10 mouse cellular contexts compared by ENCODE assay signal in genomic region chrX:100392304-100392703, GRCm38 (mm10). TPM values are rescaled to one million over a fixed set of nuclear protein-coding genes. Genes with fewer than 3 reads are reported as not detected.
DNase-seq lines count a peak whose midpoint lies in the region; ATAC-seq lines count a peak whose summit lies in the region.
"Had no signal": no experiment of that assay in that cellular context is flagged by ENCODE, and none has a peak within 500 bp of the region (broad histone marks: within the 10 kb centered on the region; RNA-seq: fewer than 3 reads in every experiment).

No protein-coding gene starts in this region.

- ATAC-seq in hindbrain, embryonic 16.5 days, result no peak
- ATAC-seq in neutrophil, adult 5-6 weeks (ENCODE audit: extremely low read depth, insufficient number of reproducible peaks, low FRiP score, poor library complexity, severe bottlenecking), result peak; percentile 41; the same call in 1 of the 2 replicates

- H3K4me2 ChIP-seq in hindbrain, embryonic 16.5 days (ENCODE audit: low read length), result no peak overlapping the region
- H3K4me2 ChIP-seq: limb, embryonic 13.5 days had no signal

- H3K9me3 ChIP-seq in hindbrain, embryonic 10.5 days, result no peaks in the 10 kb centered on the region
- no peaks in the 10 kb centered on the region for H3K9me3 ChIP-seq in hindbrain, embryonic 16.5 days (ENCODE audit: control insufficient read depth, low read length)
- H3K9me3 ChIP-seq: limb, embryonic 13.5 days had no signal

- H3K27ac ChIP-seq in hindbrain, embryonic 10.5 days, result no peak overlapping the region
- no peak overlapping the region for H3K27ac ChIP-seq in hindbrain, embryonic 16.5 days (ENCODE audit: low read depth, low read length)
- H3K27ac ChIP-seq: limb, embryonic 13.5 days had no signal

- H3K36me3 ChIP-seq in hindbrain, embryonic 10.5 days, result no peaks in the 10 kb centered on the region
- H3K36me3 ChIP-seq in hindbrain, embryonic 16.5 days (ENCODE audit: control insufficient read depth, insufficient read depth, low read length), result no peaks in the 10 kb centered on the region
- H3K36me3 ChIP-seq: limb, embryonic 13.5 days had no signal

- 0 out of 2 replicates have a peak, but pooled peaks cover 3% of the 10 kb centered on the region for H3K4me1 ChIP-seq in hindbrain, embryonic 10.5 days (replicated peaks)
- H3K4me1 ChIP-seq in hindbrain, embryonic 16.5 days (ENCODE audit: control insufficient read depth, insufficient read depth, low read depth, low read length), result no peaks in the 10 kb centered on the region
- H3K4me1 ChIP-seq: limb, embryonic 13.5 days had no signal

- H3K9ac ChIP-seq in hindbrain, embryonic 16.5 days (ENCODE audit: low read depth, low read length), result no peak overlapping the region
- H3K9ac ChIP-seq: limb, embryonic 13.5 days had no signal

- DNase-seq in hindbrain, embryonic 10.5 days (ENCODE audit: low spot score), result peak; percentile 24
- DNase-seq in urinary bladder, postnatal 25 days (ENCODE audit: low spot score), result peak; percentile 15
- no peak for DNase-seq in urinary bladder, adult 2 months (ENCODE audit: low spot score)
- peak; percentile 66 for DNase-seq in embryo, embryonic 10.5 days (ENCODE audit: low spot score)
- peak; percentile 16 to 51 for DNase-seq in kidney, postnatal 36 days
- no peak for DNase-seq in yolk sac, embryonic 10.5 days (ENCODE audit: low spot score)

- H3K4me3 ChIP-seq in hindbrain, embryonic 10.5 days, result no peak overlapping the region
- H3K4me3 ChIP-seq in hindbrain, embryonic 16.5 days (ENCODE audit: low read length), result no peak overlapping the region
- H3K4me3 ChIP-seq: limb, embryonic 13.5 days had no signal

- H3K27me3 ChIP-seq in hindbrain, embryonic 10.5 days (ENCODE audit: insufficient read depth, poor library complexity, severe bottlenecking), result peaks cover 39% of the 10 kb centered on the region
- no peaks in the 10 kb centered on the region for H3K27me3 ChIP-seq in hindbrain, embryonic 16.5 days (replicated peaks; ENCODE audit: control insufficient read depth, insufficient read depth, low read length)

- whole genome bisulfite sequencing in hindbrain, embryonic 10.5 days, result 29% methylated on average over 6 of the region's 6 CpGs
- WGBS in hindbrain, embryonic 16.5 days, result 32% methylated on average over 6 of the region's 6 CpGs

RNA-seq across cellular contexts. Expression of gene Otud6a, which starts 36.5 kb away (rescaled TPM):
- polyA plus RNA-seq in hindbrain, embryonic 10.5 days (2016; fragmentation: Nextera tagmentation; extraction: Ambion mirVana), result not detected in 2 replicates
- not detected in 2 replicates for polyA plus RNA-seq in hindbrain, embryonic 16.5 days (2015; fragmentation: Nextera tagmentation; extraction: Ambion mirVana)
- not detected in 2 replicates for polyA plus RNA-seq in urinary bladder, adult 2 months (2012; rRNA removed)
- not detected in 2 replicates for total RNA-seq in neutrophil, adult 5-6 weeks (2017)
- polyA plus RNA-seq: limb, embryonic 13.5 days; stomach, embryonic 16.5 days had no signal

RNA-seq across cellular contexts. Expression of gene Awat2, which starts 50.2 kb away (rescaled TPM):
- 0.63 and 0.95 TPM in 2 replicates for polyA plus RNA-seq in hindbrain, embryonic 10.5 days (2016; fragmentation: Nextera tagmentation; extraction: Ambion mirVana)
- 0.09 and 0.10 TPM in 2 replicates for polyA plus RNA-seq in hindbrain, embryonic 16.5 days (2015; fragmentation: Nextera tagmentation; extraction: Ambion mirVana)
- 0.37 and 0.69 TPM in 2 replicates for polyA plus RNA-seq in urinary bladder, adult 2 months (2012; rRNA removed)
- total RNA-seq in neutrophil, adult 5-6 weeks (2017), result 0.35 and 1.6 TPM in 2 replicates

Comparison
In these comparisons a context has a peak if more than half of its experiments do, and no peak if none do; other contexts are left out.
1. DNase-seq: peak in hindbrain, embryonic 10.5 days (single experiment), urinary bladder, postnatal 25 days (single experiment), embryo, embryonic 10.5 days (single experiment) and kidney, postnatal 36 days (2 of 2); none in urinary bladder, adult 2 months (single experiment) and yolk sac, embryonic 10.5 days (single experiment).